Mouse (Mus musculus): Measurements from ENCODE around the gene Igf1. TPM values are rescaled to one million over a fixed set of nuclear protein-coding genes. Genes with fewer than 3 reads are reported as not detected.

Gene Igf1
- polyA plus RNA-seq, 1 experiment from 2014 or later = 85.1 TPM

DNA sequence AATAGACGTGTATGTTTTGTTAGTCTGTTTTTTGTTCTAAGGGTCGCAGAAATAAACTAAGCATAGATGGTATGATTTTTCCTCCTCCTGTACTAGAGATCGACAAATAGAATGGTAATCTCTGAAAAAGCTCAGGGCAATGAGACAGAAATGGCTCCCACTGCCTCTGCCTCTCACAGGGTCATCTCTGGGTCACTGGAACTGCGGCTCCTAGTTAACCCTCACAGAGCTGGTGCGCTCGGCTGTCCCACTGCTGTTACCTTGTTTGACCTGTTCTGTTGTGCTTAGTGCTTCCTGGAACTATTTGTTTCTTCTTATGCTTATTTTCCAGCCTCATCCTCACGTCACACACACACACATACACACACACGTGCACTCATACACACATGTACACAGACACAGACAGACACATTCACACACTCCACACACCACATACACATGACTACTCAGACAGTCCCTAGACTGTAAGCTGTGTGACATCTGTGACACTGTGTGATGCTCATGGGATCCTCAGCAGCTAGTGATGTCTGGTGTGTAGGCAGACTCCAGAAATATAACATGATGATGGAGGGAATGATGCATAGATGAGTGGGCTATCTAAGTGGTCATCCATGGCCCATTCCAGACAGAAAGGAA is 13.0 kb upstream of the Igf1 start:
- Histone ChIP-seq H3K36me3 (no peaks in the 10 kb centered on the region), H3K27me3 (no peaks in the 10 kb centered on the region), H3K9ac (no peak overlapping the region), H3K9me3 (no peaks in the 10 kb centered on the region), H3K4me3 (no peak overlapping the region), H3K27ac (no peak overlapping the region), H3K4me1 (peaks cover 5% of the 10 kb centered on the region; the same call in 1 of the 2 replicates), H3K4me2 (replicated peaks) (no peak overlapping the region)
- whole genome bisulfite sequencing = 31% methylated on average over 8 of the region's 8 CpGs
- 0 out of 2 replicates have a peak, but pooled peaks have one; percentile 35 for ATAC-seq (ENCODE audit: insufficient number of reproducible peaks, insufficient read depth, low FRiP score, low TSS enrichment)

DNA sequence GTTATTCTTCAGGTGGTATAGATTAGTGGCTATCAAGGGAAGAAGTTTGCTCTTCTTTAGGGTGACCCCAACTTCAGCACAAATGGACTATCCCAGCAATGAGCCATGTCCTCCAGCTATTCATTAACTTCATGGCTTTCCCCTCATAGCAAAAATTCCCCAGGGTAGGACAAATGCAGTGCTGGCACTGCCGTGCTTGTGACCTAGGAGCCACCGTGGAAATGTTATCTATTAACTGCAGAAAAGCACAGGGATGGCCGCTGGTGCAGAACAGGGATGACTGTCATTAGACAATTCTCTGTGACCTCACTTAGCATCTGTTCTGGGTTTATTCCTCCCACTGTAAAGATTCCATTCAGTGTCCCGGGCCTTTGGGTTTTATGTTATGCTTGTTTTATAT is 10.2 kb upstream of the Igf1 start:
- no peak for ATAC-seq (ENCODE audit: insufficient number of reproducible peaks, insufficient read depth, low FRiP score, low TSS enrichment)
- H3K9ac ChIP-seq = no peak overlapping the region
- peaks cover 5% of the 10 kb centered on the region; the same call in 1 of the 2 replicates for H3K4me1 ChIP-seq
- no peaks in the 10 kb centered on the region for H3K36me3 ChIP-seq
- 32% methylated on average over 4 of the region's 4 CpGs for WGBS
- H3K27ac ChIP-seq = no peak overlapping the region
- H3K27me3 ChIP-seq = no peaks in the 10 kb centered on the region
- no peak overlapping the region for H3K4me2 ChIP-seq (replicated peaks)
- no peak overlapping the region for H3K4me3 ChIP-seq
- H3K9me3 ChIP-seq = no peaks in the 10 kb centered on the region

- H3K36me3 ChIP-seq = no peaks in the 10 kb centered on the region
- no peaks in the 10 kb centered on the region for H3K27me3 ChIP-seq
- H3K4me3 ChIP-seq = no peak overlapping the region
- peaks cover 5% of the 10 kb centered on the region; the same call in 1 of the 2 replicates for H3K4me1 ChIP-seq
- H3K9me3 ChIP-seq = no peaks in the 10 kb centered on the region
- no peak for ATAC-seq (ENCODE audit: insufficient number of reproducible peaks, insufficient read depth, low FRiP score, low TSS enrichment)
- no peak overlapping the region for H3K9ac ChIP-seq
- no peak overlapping the region for H3K27ac ChIP-seq
- WGBS = 55% methylated on average over 2 of the region's 2 CpGs
- H3K4me2 ChIP-seq (replicated peaks) = no peak overlapping the region
Measured at GRCm38 (mm10) chr10:87848419-87848818, 9.6 kb upstream of the Igf1 start.

GRCm38 (mm10) chr10:87851492-87851891 is 6.6 kb upstream of the Igf1 start:
- Histone ChIP-seq H3K36me3 (no peaks in the 10 kb centered on the region), H3K4me2 (replicated peaks) (no peak overlapping the region), H3K27ac (no peak overlapping the region), H3K4me3 (no peak overlapping the region), H3K4me1 (peaks cover 13% of the 10 kb centered on the region), H3K27me3 (no peaks in the 10 kb centered on the region), H3K9me3 (no peaks in the 10 kb centered on the region), H3K9ac (no peak overlapping the region)
- WGBS = 37% methylated on average over 3 of the region's 3 CpGs
- ATAC-seq (ENCODE audit: insufficient number of reproducible peaks, insufficient read depth, low FRiP score, low TSS enrichment) = no peak

DNA sequence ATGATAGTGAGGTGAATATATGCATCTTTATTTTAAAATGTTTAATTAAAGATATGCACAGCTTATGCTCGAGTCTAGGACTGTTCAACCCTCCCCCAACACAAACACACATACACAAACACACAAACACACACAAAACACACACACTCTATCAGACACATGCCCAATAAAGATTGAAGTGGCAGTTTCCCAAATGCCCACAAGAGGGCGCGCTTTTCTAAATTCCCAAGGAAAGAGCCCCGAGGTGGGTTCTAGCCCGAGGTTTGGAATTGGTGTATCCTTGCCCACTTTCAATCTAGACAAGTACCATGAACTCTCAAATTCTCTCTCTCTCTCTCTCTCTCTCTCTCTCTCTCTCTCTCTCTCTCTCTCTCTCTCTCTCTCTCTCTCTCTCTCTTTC is 3.7 kb upstream of the Igf1 start:
- Histone ChIP-seq H3K36me3 (no peaks in the 10 kb centered on the region), H3K4me1 (peaks cover 33% of the 10 kb centered on the region), H3K4me2 (replicated peaks) (no peak overlapping the region), H3K9me3 (no peaks in the 10 kb centered on the region), H3K4me3 (no peak overlapping the region), H3K27ac (no peak overlapping the region), H3K27me3 (no peaks in the 10 kb centered on the region), H3K9ac (no peak overlapping the region)
- no peak for ATAC-seq (ENCODE audit: insufficient number of reproducible peaks, insufficient read depth, low FRiP score, low TSS enrichment)
- 0% methylated on average over 5 of the region's 5 CpGs for WGBS

GRCm38 (mm10) chr10:87855423-87856122 is 2.5 kb upstream of the Igf1 start:
- H3K27ac ChIP-seq = no peak overlapping the region
- no peaks in the 10 kb centered on the region for H3K36me3 ChIP-seq
- no peak overlapping the region for H3K9ac ChIP-seq
- H3K4me2 ChIP-seq (replicated peaks) = no peak overlapping the region
- no peaks in the 10 kb centered on the region for H3K27me3 ChIP-seq
- WGBS = 69% methylated on average over 13 of the region's 13 CpGs
- ATAC-seq (ENCODE audit: insufficient number of reproducible peaks, insufficient read depth, low FRiP score, low TSS enrichment) = no peak
- no peaks in the 10 kb centered on the region for H3K9me3 ChIP-seq
- H3K4me1 ChIP-seq = peaks cover 33% of the 10 kb centered on the region
- H3K4me3 ChIP-seq = no peak overlapping the region

DNA sequence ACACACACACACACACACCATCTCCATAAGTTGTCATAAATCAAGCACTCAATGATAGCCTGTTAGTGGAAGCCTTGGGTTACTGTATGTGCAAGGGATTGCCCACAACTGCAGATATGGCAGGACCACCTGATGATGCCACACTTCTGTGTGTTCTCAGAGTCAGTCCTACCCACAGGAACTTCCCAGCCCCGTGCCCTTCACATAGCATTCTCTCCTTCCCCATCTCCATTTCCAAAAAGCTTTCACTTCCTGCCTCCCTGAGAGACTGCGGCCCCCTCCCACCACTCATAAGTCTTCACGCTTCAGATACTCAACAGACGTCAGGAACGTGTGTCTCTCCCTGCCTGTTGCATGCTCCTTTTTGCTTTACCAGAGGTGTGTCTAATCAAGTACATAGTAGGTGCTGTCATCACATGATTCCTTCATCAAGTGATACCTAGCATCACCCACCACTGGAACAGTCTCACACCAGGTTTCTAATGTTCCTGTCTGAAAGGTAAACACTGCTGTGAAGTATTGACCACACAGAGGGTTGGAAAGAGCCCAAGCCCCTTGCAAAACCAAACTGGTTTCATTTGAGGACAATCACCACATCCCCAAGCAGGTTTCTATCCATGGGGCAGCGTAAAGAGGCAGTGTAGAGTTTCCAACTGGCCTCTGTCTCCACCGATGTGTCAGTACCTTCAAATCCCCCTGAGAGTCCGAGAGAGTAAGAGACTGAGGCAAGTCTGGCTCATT is 680 bp upstream of the Igf1 start:
- Histone ChIP-seq H3K9me3 (no peaks in the 10 kb centered on the region), H3K4me2 (replicated peaks) (peak overlapping the region; percentile 64; the same call in 1 of the 2 replicates), H3K27ac (no peak overlapping the region), H3K36me3 (no peaks in the 10 kb centered on the region), H3K4me1 (peaks cover 41% of the 10 kb centered on the region), H3K27me3 (no peaks in the 10 kb centered on the region), H3K9ac (no peak overlapping the region), H3K4me3 (no peak overlapping the region)
- ATAC-seq (ENCODE audit: insufficient number of reproducible peaks, insufficient read depth, low FRiP score, low TSS enrichment) = no peak
- whole genome bisulfite sequencing = 35% methylated on average over 8 of the region's 8 CpGs

GRCm38 (mm10) chr10:87858939-87859338 is 874 bp downstream of the Igf1 start:
- peak overlapping the region; percentile 93 for H3K27ac ChIP-seq
- peak overlapping the region; percentile 53 for H3K4me3 ChIP-seq
- H3K4me2 ChIP-seq (replicated peaks) = peak overlapping the region; percentile 64
- ATAC-seq (ENCODE audit: insufficient number of reproducible peaks, insufficient read depth, low FRiP score, low TSS enrichment) = no peak
- H3K36me3 ChIP-seq = no peaks in the 10 kb centered on the region
- 15% methylated on average over 6 of the region's 6 CpGs for WGBS
- H3K4me1 ChIP-seq = peaks cover 49% of the 10 kb centered on the region
- H3K9me3 ChIP-seq = no peaks in the 10 kb centered on the region
- H3K27me3 ChIP-seq = no peaks in the 10 kb centered on the region
- peak overlapping the region; percentile 10; the same call in 1 of the 2 replicates for H3K9ac ChIP-seq

DNA sequence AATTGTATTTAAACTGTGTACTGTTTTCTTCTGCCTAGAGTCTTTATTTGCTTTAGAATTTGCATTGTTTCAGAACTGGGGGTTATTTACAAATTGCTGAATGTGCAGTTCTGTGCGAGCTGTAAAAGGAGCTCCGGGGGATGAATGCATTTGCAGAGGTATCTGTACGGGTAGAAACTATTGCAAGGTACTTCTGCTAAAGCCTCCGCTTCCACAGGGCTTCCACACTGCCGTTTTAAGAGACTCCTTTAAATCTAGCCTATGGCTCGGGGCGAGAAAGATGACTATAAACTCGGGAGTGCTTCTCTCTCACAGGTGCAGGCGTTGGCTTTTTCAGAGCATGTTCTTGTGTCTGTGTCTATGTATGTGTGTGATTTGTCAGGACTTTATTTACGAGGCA is 1.4 kb downstream of the Igf1 start:
- H3K9me3 ChIP-seq = no peaks in the 10 kb centered on the region
- ATAC-seq (ENCODE audit: insufficient number of reproducible peaks, insufficient read depth, low FRiP score, low TSS enrichment) = no peak
- peak overlapping the region; percentile 93 for H3K27ac ChIP-seq
- no peaks in the 10 kb centered on the region for H3K36me3 ChIP-seq
- peak overlapping the region; percentile 63 for H3K9ac ChIP-seq
- H3K4me3 ChIP-seq = peak overlapping the region; percentile 53
- H3K27me3 ChIP-seq = no peaks in the 10 kb centered on the region
- WGBS = 6% methylated on average over 10 of the region's 10 CpGs
- H3K4me2 ChIP-seq (replicated peaks) = peak overlapping the region; percentile 64
- peaks cover 49% of the 10 kb centered on the region for H3K4me1 ChIP-seq

GRCm38 (mm10) chr10:87860181-87861103 is 2.4 kb downstream of the Igf1 start:
- ATAC-seq (ENCODE audit: insufficient number of reproducible peaks, insufficient read depth, low FRiP score, low TSS enrichment) = peak; percentile 32; the same call in 1 of the 2 replicates
- peak overlapping the region; percentile 53 for H3K4me3 ChIP-seq
- H3K4me2 ChIP-seq (replicated peaks) = peak overlapping the region; percentile 64
- H3K36me3 ChIP-seq = no peaks in the 10 kb centered on the region
- H3K27me3 ChIP-seq = no peaks in the 10 kb centered on the region
- WGBS = under 1% methylated on average over 30 of the region's 30 CpGs
- H3K27ac ChIP-seq = peak overlapping the region; percentile 93
- no peaks in the 10 kb centered on the region for H3K9me3 ChIP-seq
- peaks cover 47% of the 10 kb centered on the region for H3K4me1 ChIP-seq
- H3K9ac ChIP-seq = peak overlapping the region; percentile 63

GRCm38 (mm10) chr10:87861104-87861455 is 3.0 kb downstream of the Igf1 start:
- H3K27me3 ChIP-seq = no peaks in the 10 kb centered on the region
- H3K9ac ChIP-seq = peak overlapping the region; percentile 63
- peak overlapping the region; percentile 93 for H3K27ac ChIP-seq
- peak overlapping the region; percentile 53 for H3K4me3 ChIP-seq
- H3K36me3 ChIP-seq = no peaks in the 10 kb centered on the region
- peaks cover 40% of the 10 kb centered on the region for H3K4me1 ChIP-seq
- WGBS = 40% methylated on average over 6 of the region's 6 CpGs
- H3K4me2 ChIP-seq (replicated peaks) = peak overlapping the region; percentile 64
- H3K9me3 ChIP-seq = no peaks in the 10 kb centered on the region
- no peak for ATAC-seq (ENCODE audit: insufficient number of reproducible peaks, insufficient read depth, low FRiP score, low TSS enrichment)

Data from embryonic facial prominence, embryonic 12.5 days (tissue).